Mouse (Mus musculus): Measurements from ENCODE around the gene Atp2c1. TPM values are rescaled to one million over a fixed set of nuclear protein-coding genes. Genes with fewer than 3 reads are reported as not detected.
A peak's percentile ranks its signal among the peaks of the same experiment; 100 is the strongest.

The Atp2c1 gene
- polyA plus RNA-seq, 1 experiment from 2014 or later, result 54.8 TPM

- Histone ChIP-seq H3K27me3 (ENCODE audit: low read depth, poor library complexity, severe bottlenecking) (no peaks in the 10 kb centered on the region), H3K36me3 (no peaks in the 10 kb centered on the region), H3K27ac (replicated peaks) (0 out of 2 replicates have a peak overlapping the region, but pooled peaks have one; percentile 10), H3K4me3 (no peak overlapping the region), H3K4me1 (peaks cover 49% of the 10 kb centered on the region), H3K9me3 (replicated peaks) (no peaks in the 10 kb centered on the region)
- WGBS, result 76% methylated on average over 3 of the region's 3 CpGs
- no peak for DNase-seq (ENCODE audit: low spot score)
These were observed 5.1 kb downstream of the Atp2c1 start for GRCm38 (mm10) chr9:105522063-105522462.

- no peak for DNase-seq (ENCODE audit: low spot score)
- no peaks in the 10 kb centered on the region for H3K9me3 ChIP-seq (replicated peaks)
- H3K27me3 ChIP-seq (ENCODE audit: low read depth, poor library complexity, severe bottlenecking), result no peaks in the 10 kb centered on the region
- H3K4me3 ChIP-seq, result no peak overlapping the region
- WGBS, result 66% methylated on average over 24 of the region's 24 CpGs
- no peaks in the 10 kb centered on the region for H3K36me3 ChIP-seq
- peaks cover 49% of the 10 kb centered on the region for H3K4me1 ChIP-seq
- H3K27ac ChIP-seq (replicated peaks), result no peak overlapping the region
These were observed 6.2 kb downstream of the Atp2c1 start for GRCm38 (mm10) chr9:105520776-105521552.

GRCm38 (mm10) chr9:105519278-105519883 is 7.7 kb downstream of the Atp2c1 start:
- H3K4me3 ChIP-seq, result no peak overlapping the region
- DNase-seq (ENCODE audit: low spot score), result no peak
- no peaks in the 10 kb centered on the region for H3K36me3 ChIP-seq
- peaks cover 34% of the 10 kb centered on the region for H3K4me1 ChIP-seq
- 57% methylated on average over 6 of the region's 6 CpGs for WGBS
- no peak overlapping the region; the same call in 1 of the 2 replicates for H3K27ac ChIP-seq (replicated peaks)
- no peaks in the 10 kb centered on the region for H3K9me3 ChIP-seq (replicated peaks)
- no peaks in the 10 kb centered on the region for H3K27me3 ChIP-seq (ENCODE audit: low read depth, poor library complexity, severe bottlenecking)

- WGBS, result 89% methylated on average over 5 of the region's 5 CpGs
These were observed 23.4 kb downstream of the Atp2c1 start for GRCm38 (mm10) chr9:105503690-105504089.

GRCm38 (mm10) chr9:105502389-105502788 is 24.7 kb downstream of the Atp2c1 start:
- H3K4me3 ChIP-seq, result no peak overlapping the region
- no peak for DNase-seq (ENCODE audit: low spot score)

More at GRCm38 (mm10) chr9:105503690-105504089, 23.4 kb downstream of the Atp2c1 start:
- DNase-seq (ENCODE audit: low spot score), result no peak
- peaks cover 11% of the 10 kb centered on the region for H3K4me1 ChIP-seq
- H3K27ac ChIP-seq (replicated peaks), result no peak overlapping the region
- H3K36me3 ChIP-seq, result no peaks in the 10 kb centered on the region
- H3K9me3 ChIP-seq (replicated peaks), result no peaks in the 10 kb centered on the region
- H3K27me3 ChIP-seq (ENCODE audit: low read depth, poor library complexity, severe bottlenecking), result no peaks in the 10 kb centered on the region
- no peak overlapping the region for H3K4me3 ChIP-seq

GRCm38 (mm10) chr9:105495316-105496174 is 31.6 kb downstream of the Atp2c1 start:
- Histone ChIP-seq H3K9me3 (replicated peaks) (no peaks in the 10 kb centered on the region), H3K4me3 (peak overlapping the region; percentile 93), H3K27me3 (ENCODE audit: low read depth, poor library complexity, severe bottlenecking) (no peaks in the 10 kb centered on the region), H3K27ac (replicated peaks) (peak overlapping the region; percentile 98), H3K36me3 (no peaks in the 10 kb centered on the region), H3K4me1 (peaks cover 25% of the 10 kb centered on the region)
- 2% methylated on average over 39 of the region's 39 CpGs for WGBS
- DNase-seq (ENCODE audit: low spot score), result peak; percentile 48

More at GRCm38 (mm10) chr9:105502389-105502788, 24.7 kb downstream of the Atp2c1 start:
- Histone ChIP-seq H3K27me3 (ENCODE audit: low read depth, poor library complexity, severe bottlenecking) (no peaks in the 10 kb centered on the region), H3K36me3 (no peaks in the 10 kb centered on the region), H3K9me3 (replicated peaks) (no peaks in the 10 kb centered on the region), H3K4me1 (peaks cover 11% of the 10 kb centered on the region), H3K27ac (replicated peaks) (no peak overlapping the region)
- 52% methylated on average over 4 of the region's 4 CpGs for WGBS

- no peaks in the 10 kb centered on the region for H3K9me3 ChIP-seq (replicated peaks)
- no peaks in the 10 kb centered on the region for H3K27me3 ChIP-seq (ENCODE audit: low read depth, poor library complexity, severe bottlenecking)
- peaks cover 25% of the 10 kb centered on the region for H3K4me1 ChIP-seq
These were observed 32.4 kb downstream of the Atp2c1 start for GRCm38 (mm10) chr9:105494553-105495315.

GRCm38 (mm10) chr9:105492744-105493143 is 34.4 kb downstream of the Atp2c1 start:
- 86% methylated on average over 3 of the region's 3 CpGs for WGBS

More at GRCm38 (mm10) chr9:105494553-105495315, 32.4 kb downstream of the Atp2c1 start:
- DNase-seq (ENCODE audit: low spot score), result peak; percentile 96
- WGBS, result under 1% methylated on average over 76 of the region's 83 CpGs
- peak overlapping the region; percentile 98 for H3K27ac ChIP-seq (replicated peaks)
- peaks cover 5% of the 10 kb centered on the region; the same call in 1 of the 2 replicates for H3K36me3 ChIP-seq
- H3K4me3 ChIP-seq, result peak overlapping the region; percentile 93

GRCm38 (mm10) chr9:105488363-105488762 is 38.8 kb downstream of the Atp2c1 start:
- no peak for DNase-seq (ENCODE audit: low spot score)
- Histone ChIP-seq H3K27ac (replicated peaks) (no peak overlapping the region), H3K4me1 (peaks cover 25% of the 10 kb centered on the region), H3K27me3 (ENCODE audit: low read depth, poor library complexity, severe bottlenecking) (no peaks in the 10 kb centered on the region), H3K9me3 (replicated peaks) (no peaks in the 10 kb centered on the region), H3K4me3 (no peak overlapping the region), H3K36me3 (peaks cover 18% of the 10 kb centered on the region)
- 87% methylated on average over 5 of the region's 5 CpGs for WGBS

More at GRCm38 (mm10) chr9:105492744-105493143, 34.4 kb downstream of the Atp2c1 start:
- Histone ChIP-seq H3K36me3 (peaks cover 17% of the 10 kb centered on the region), H3K4me3 (no peak overlapping the region), H3K27ac (replicated peaks) (no peak overlapping the region), H3K4me1 (peaks cover 25% of the 10 kb centered on the region), H3K9me3 (replicated peaks) (no peaks in the 10 kb centered on the region), H3K27me3 (ENCODE audit: low read depth, poor library complexity, severe bottlenecking) (no peaks in the 10 kb centered on the region)
- no peak for DNase-seq (ENCODE audit: low spot score)

- Histone ChIP-seq H3K4me3 (no peak overlapping the region), H3K36me3 (peaks cover 14% of the 10 kb centered on the region; the same call in 1 of the 2 replicates), H3K4me1 (peaks cover 14% of the 10 kb centered on the region), H3K27me3 (ENCODE audit: low read depth, poor library complexity, severe bottlenecking) (no peaks in the 10 kb centered on the region), H3K27ac (replicated peaks) (no peak overlapping the region), H3K9me3 (replicated peaks) (no peaks in the 10 kb centered on the region)
- 87% methylated on average over 5 of the region's 5 CpGs for WGBS
- no peak for DNase-seq (ENCODE audit: low spot score)
These were observed 42.6 kb downstream of the Atp2c1 start for GRCm38 (mm10) chr9:105484338-105485084.

- H3K36me3 ChIP-seq, result peaks cover 12% of the 10 kb centered on the region; the same call in 1 of the 2 replicates
- DNase-seq (ENCODE audit: low spot score), result no peak
- no peaks in the 10 kb centered on the region for H3K9me3 ChIP-seq (replicated peaks)
- WGBS, result 91% methylated on average over 11 of the region's 11 CpGs
- no peak overlapping the region for H3K27ac ChIP-seq (replicated peaks)
- no peaks in the 10 kb centered on the region for H3K27me3 ChIP-seq (ENCODE audit: low read depth, poor library complexity, severe bottlenecking)
- H3K4me3 ChIP-seq, result no peak overlapping the region
- peaks cover 14% of the 10 kb centered on the region for H3K4me1 ChIP-seq
These were observed 43.2 kb downstream of the Atp2c1 start for GRCm38 (mm10) chr9:105483880-105484279.
